Mouse (Mus musculus) liver, embryonic 15.5 days (tissue): ENCODE data around the gene Gm10647. TPM values are rescaled to one million over a fixed set of nuclear protein-coding genes. Genes with fewer than 3 reads are reported as not detected.

Source experiments
- polyA plus RNA-seq: library from polyadenylated mRNA; unstranded; fragments of >200 nt; fragmentation: Nextera tagmentation; extraction: Ambion mirVana; gene quantifications from 2 replicates; pipeline ENCODE4 v1.2.1, GENCODE M21; 2015

Gene Gm10647
- polyA plus RNA-seq, 1 experiment from 2014 or later: 0.15 TPM

Other genes starting within 250 kb of the Gm10647 start
- gene Usp3, start 203.9 kb upstream of the Gm10647 start, polyA plus RNA-seq: 13.1 and 13.4 TPM in 2 replicates
- gene Car12, start 83.4 kb upstream of the Gm10647 start, polyA plus RNA-seq: 0.25 and 0.28 TPM in 2 replicates
- gene Aph1b, start 1.5 kb upstream of the Gm10647 start, polyA plus RNA-seq: 1.5 and 1.6 TPM in 2 replicates
- gene Aph1c, start 37.7 kb downstream of the Gm10647 start, polyA plus RNA-seq: 3.4 and 3.5 TPM in 2 replicates
- gene Rab8b, start 122.6 kb downstream of the Gm10647 start, polyA plus RNA-seq: 28.9 and 29.2 TPM in 2 replicates
- gene Rps27l, start 149.0 kb downstream of the Gm10647 start, polyA plus RNA-seq: 368 and 453 TPM in 2 replicates
- 4.7 and 4.8 TPM in 2 replicates for gene Lactb, start 178.4 kb downstream of the Gm10647 start, polyA plus RNA-seq